Comparison of ENCODE assay signal across 25 mouse cellular contexts in the genomic region with DNA sequence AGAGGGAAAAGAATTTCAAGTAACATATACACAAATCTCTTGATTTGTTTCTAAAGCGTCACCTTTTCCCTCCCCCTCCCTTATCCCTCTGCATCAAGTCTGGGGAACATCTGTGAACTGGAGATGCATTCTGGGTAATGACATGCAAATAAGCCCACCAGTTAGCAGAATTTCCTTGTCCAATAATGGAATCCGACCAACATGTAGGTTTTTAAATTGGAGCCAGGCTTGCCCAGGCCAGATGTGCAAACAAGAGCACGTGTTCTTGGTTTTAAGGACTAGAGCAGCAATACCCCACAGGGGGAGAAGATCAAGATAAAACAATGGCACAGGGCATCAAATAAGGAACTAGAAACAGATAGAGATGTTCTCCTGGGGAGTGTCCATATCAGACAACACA.
A peak's percentile ranks its signal among the peaks of the same experiment; 100 is the strongest.
DNase-seq lines count a peak whose midpoint lies in the region; ATAC-seq and TF ChIP-seq lines count a peak whose summit lies in the region.
"Had no signal": no experiment of that assay in that cellular context is flagged by ENCODE, and none has a peak within 500 bp of the region (broad histone marks: within the 10 kb centered on the region; RNA-seq: fewer than 3 reads in every experiment).

No protein-coding gene starts in this region.

- no peak for TF ChIP-seq POLR2A in brain, embryonic 14.5 days (IDR thresholded peaks at IDR 0.05; ENCODE audit: borderline replicate concordance, extremely low read depth, insufficient read depth, insufficient read length, poor library complexity, severe bottlenecking)

- 76% methylated on average over 3 of the region's 3 CpGs for WGBS in kidney, embryonic 14.5 days
- 23% methylated on average over 3 of the region's 3 CpGs for WGBS in limb, embryonic 10.5 days
- WGBS in forebrain, embryonic 13.5 days: 60% methylated on average over 3 of the region's 3 CpGs

- TF ChIP-seq CTCF in brain, embryonic 14.5 days (IDR thresholded peaks at IDR 0.05; ENCODE audit: borderline replicate concordance, extremely low read depth, insufficient read depth, insufficient read length): no peak

- H3K4me1 ChIP-seq in kidney, embryonic 14.5 days (ENCODE audit: control insufficient read depth, insufficient read depth, low read length): peaks cover 9% of the 10 kb centered on the region
- peaks cover 53% of the 10 kb centered on the region for H3K4me1 ChIP-seq in limb, embryonic 10.5 days
- H3K4me1 ChIP-seq in forebrain, embryonic 13.5 days: peaks cover 3% of the 10 kb centered on the region; the same call in 1 of the 2 replicates

- peak overlapping the region; percentile 31; the same call in 1 of the 2 replicates for H3K27ac ChIP-seq in kidney, embryonic 14.5 days (ENCODE audit: low read depth, low read length)
- peak overlapping the region; percentile 34; the same call in 1 of the 2 replicates for H3K27ac ChIP-seq in limb, embryonic 10.5 days
- H3K27ac ChIP-seq in forebrain, embryonic 13.5 days: no peak overlapping the region
- H3K27ac ChIP-seq: forebrain, embryonic 15.5 days; gastrocnemius, adult 2 months; heart, adult 2 months; limb, embryonic 13.5 days; lung, embryonic 15.5 days; neural tube, embryonic 12.5 days had no signal

- H3K9ac ChIP-seq in kidney, embryonic 14.5 days (ENCODE audit: low read depth, low read length): no peak overlapping the region
- H3K9ac ChIP-seq in forebrain, embryonic 13.5 days: no peak overlapping the region
- H3K9ac ChIP-seq: forebrain, embryonic 15.5 days; heart, embryonic 12.5 days; limb, embryonic 13.5 days; lung, embryonic 15.5 days; neural tube, embryonic 12.5 days had no signal

- no peak overlapping the region for H3K4me2 ChIP-seq in kidney, embryonic 14.5 days (replicated peaks; ENCODE audit: low read depth, low read length)
- no peak overlapping the region for H3K4me2 ChIP-seq in forebrain, embryonic 13.5 days
- H3K4me2 ChIP-seq: forebrain, embryonic 15.5 days; heart, embryonic 12.5 days; limb, embryonic 13.5 days; liver, embryonic 11.5 days; lung, embryonic 15.5 days; midbrain, embryonic 11.5 days; neural tube, embryonic 12.5 days had no signal

- no peaks in the 10 kb centered on the region for H3K27me3 ChIP-seq in kidney, embryonic 14.5 days (ENCODE audit: control insufficient read depth, insufficient read depth, low read length)
- H3K27me3 ChIP-seq in limb, embryonic 10.5 days (ENCODE audit: low read depth, poor library complexity, severe bottlenecking): peaks cover 38% of the 10 kb centered on the region
- no peaks in the 10 kb centered on the region for H3K27me3 ChIP-seq in forebrain, embryonic 13.5 days
- H3K27me3 ChIP-seq: forebrain, embryonic 15.5 days; heart, embryonic 12.5 days; lung, embryonic 15.5 days; neural tube, embryonic 12.5 days had no signal

- H3K4me3 ChIP-seq in kidney, embryonic 14.5 days (ENCODE audit: low read length): no peak overlapping the region
- no peak overlapping the region for H3K4me3 ChIP-seq in limb, embryonic 10.5 days
- H3K4me3 ChIP-seq in forebrain, embryonic 13.5 days: no peak overlapping the region
- H3K4me3 ChIP-seq: forebrain, embryonic 15.5 days; gastrocnemius, adult 2 months; heart, adult 2 months; heart, embryonic 12.5 days; limb, embryonic 13.5 days; lung, embryonic 15.5 days; myocyte; neural tube, embryonic 12.5 days had no signal

- H3K36me3 ChIP-seq in kidney, embryonic 14.5 days (ENCODE audit: control insufficient read depth, insufficient read depth, low read length): no peaks in the 10 kb centered on the region
- no peaks in the 10 kb centered on the region for H3K36me3 ChIP-seq in limb, embryonic 10.5 days
- no peaks in the 10 kb centered on the region for H3K36me3 ChIP-seq in forebrain, embryonic 13.5 days (ENCODE audit: poor library complexity, severe bottlenecking)
- H3K36me3 ChIP-seq: forebrain, embryonic 15.5 days; heart, embryonic 12.5 days; limb, embryonic 13.5 days; lung, embryonic 15.5 days; neural tube, embryonic 12.5 days had no signal

- no peak for DNase-seq in kidney, adult 18-20 months
- DNase-seq in brain, embryonic 14.5 days (ENCODE audit: low read depth): peak; percentile 39
- peak; percentile 57 for DNase-seq in embryo, embryonic 11 days
- peak; percentile 73 for DNase-seq in limb, embryonic 10.5 days (ENCODE audit: low spot score)
- no peak for DNase-seq in cerebellum, adult 18-20 months
- DNase-seq: adrenal gland, postnatal 14 days; cerebellum, adult 2 months; cerebellum, postnatal 25 days; gastrocnemius, adult 2 months; heart, adult 2 months; kidney, postnatal 14 days; thymus, adult 2 months; thymus, postnatal 4 days had no signal

- no peaks in the 10 kb centered on the region for H3K9me3 ChIP-seq in kidney, embryonic 14.5 days (ENCODE audit: control insufficient read depth, low read length)
- H3K9me3 ChIP-seq in limb, embryonic 10.5 days (replicated peaks): no peaks in the 10 kb centered on the region
- H3K9me3 ChIP-seq in forebrain, embryonic 13.5 days (replicated peaks): no peaks in the 10 kb centered on the region
- H3K9me3 ChIP-seq: forebrain, embryonic 15.5 days; heart, embryonic 12.5 days; limb, embryonic 13.5 days; lung, embryonic 15.5 days; neural tube, embryonic 12.5 days had no signal

- ATAC-seq in kidney, embryonic 14.5 days (ENCODE audit: low FRiP score, low TSS enrichment): no peak
- ATAC-seq in forebrain, embryonic 13.5 days: no peak
- ATAC-seq: CD4-positive, CD25-positive, alpha-beta regulatory T cell, adult 4 months; forebrain, embryonic 15.5 days; intestine, embryonic 16.5 days had no signal

Comparison
In these comparisons a context has a peak if more than half of its experiments do, and no peak if none do; other contexts are left out.
1. DNase-seq: peak in brain, embryonic 14.5 days (single experiment), embryo, embryonic 11 days (single experiment) and limb, embryonic 10.5 days (single experiment); none in kidney, adult 18-20 months (single experiment) and cerebellum, adult 18-20 months (0 of 2).